Mouse (Mus musculus): ENCODE results near the gene Galnt15. TPM values are rescaled to one million over a fixed set of nuclear protein-coding genes. Genes with fewer than 3 reads are reported as not detected.
A peak's percentile ranks its signal among the peaks of the same experiment; 100 is the strongest.

Galnt15 gene
- polyA plus RNA-seq, 1 experiment from 2014 or later = 0.40 TPM

GRCm38 (mm10) chr14:32046357-32046756 is 17.6 kb downstream of the Galnt15 start:
- Histone ChIP-seq H3K27me3 (replicated peaks) (no peaks in the 10 kb centered on the region), H3K27ac (no peak overlapping the region), H3K4me2 (no peak overlapping the region), H3K4me1 (no peaks in the 10 kb centered on the region), H3K36me3 (replicated peaks) (no peaks in the 10 kb centered on the region), H3K9me3 (no peaks in the 10 kb centered on the region), H3K4me3 (no peak overlapping the region), H3K9ac (no peak overlapping the region)
- 76% methylated on average over 8 of the region's 8 CpGs for WGBS
- no peak for ATAC-seq (replicated peaks)

- Histone ChIP-seq H3K4me1 (no peaks in the 10 kb centered on the region), H3K9me3 (no peaks in the 10 kb centered on the region), H3K36me3 (replicated peaks) (no peaks in the 10 kb centered on the region), H3K9ac (no peak overlapping the region), H3K27me3 (replicated peaks) (no peaks in the 10 kb centered on the region), H3K4me2 (no peak overlapping the region), H3K27ac (no peak overlapping the region), H3K4me3 (no peak overlapping the region)
- WGBS = 91% methylated on average over 6 of the region's 6 CpGs
- ATAC-seq (replicated peaks) = no peak
These were observed 21.4 kb downstream of the Galnt15 start for GRCm38 (mm10) chr14:32050171-32050570.

GRCm38 (mm10) chr14:32053895-32054294 is 25.1 kb downstream of the Galnt15 start:
- H3K4me1 ChIP-seq = no peaks in the 10 kb centered on the region
- 87% methylated on average over 5 of the region's 5 CpGs for WGBS

GRCm38 (mm10) chr14:32054788-32055187 is 26.0 kb downstream of the Galnt15 start:
- Histone ChIP-seq H3K9me3 (no peaks in the 10 kb centered on the region), H3K4me3 (no peak overlapping the region), H3K9ac (no peak overlapping the region), H3K36me3 (replicated peaks) (no peaks in the 10 kb centered on the region), H3K4me1 (no peaks in the 10 kb centered on the region), H3K4me2 (no peak overlapping the region), H3K27me3 (replicated peaks) (no peaks in the 10 kb centered on the region), H3K27ac (no peak overlapping the region)
- ATAC-seq (replicated peaks) = no peak
- 58% methylated on average over 10 of the region's 10 CpGs for WGBS

More at GRCm38 (mm10) chr14:32053895-32054294, 25.1 kb downstream of the Galnt15 start:
- H3K4me2 ChIP-seq = no peak overlapping the region
- H3K36me3 ChIP-seq (replicated peaks) = no peaks in the 10 kb centered on the region
- H3K9me3 ChIP-seq = no peaks in the 10 kb centered on the region
- H3K27ac ChIP-seq = no peak overlapping the region
- H3K4me3 ChIP-seq = no peak overlapping the region
- no peak for ATAC-seq (replicated peaks)
- H3K9ac ChIP-seq = no peak overlapping the region
- H3K27me3 ChIP-seq (replicated peaks) = no peaks in the 10 kb centered on the region

- no peaks in the 10 kb centered on the region for H3K9me3 ChIP-seq
- no peaks in the 10 kb centered on the region for H3K36me3 ChIP-seq (replicated peaks)
- no peak for ATAC-seq (replicated peaks)
- no peaks in the 10 kb centered on the region for H3K4me1 ChIP-seq
- no peak overlapping the region for H3K9ac ChIP-seq
- no peak overlapping the region for H3K4me2 ChIP-seq
- no peak overlapping the region for H3K27ac ChIP-seq
- H3K4me3 ChIP-seq = no peak overlapping the region
- H3K27me3 ChIP-seq (replicated peaks) = no peaks in the 10 kb centered on the region
- WGBS = 85% methylated on average over 8 of the region's 8 CpGs
These were observed 27.0 kb downstream of the Galnt15 start for GRCm38 (mm10) chr14:32055781-32056180.

GRCm38 (mm10) chr14:32056675-32057074 is 27.9 kb downstream of the Galnt15 start:
- H3K4me2 ChIP-seq = no peak overlapping the region
- no peaks in the 10 kb centered on the region for H3K36me3 ChIP-seq (replicated peaks)
- no peak overlapping the region for H3K27ac ChIP-seq
- H3K9ac ChIP-seq = no peak overlapping the region
- 93% methylated on average over 2 of the region's 2 CpGs for WGBS
- H3K9me3 ChIP-seq = no peaks in the 10 kb centered on the region
- no peak for ATAC-seq (replicated peaks)
- H3K27me3 ChIP-seq (replicated peaks) = no peaks in the 10 kb centered on the region
- H3K4me1 ChIP-seq = no peaks in the 10 kb centered on the region
- H3K4me3 ChIP-seq = no peak overlapping the region

GRCm38 (mm10) chr14:32057664-32058063 is 28.9 kb downstream of the Galnt15 start:
- Histone ChIP-seq H3K27ac (no peak overlapping the region), H3K4me2 (no peak overlapping the region), H3K27me3 (replicated peaks) (no peaks in the 10 kb centered on the region), H3K4me1 (no peaks in the 10 kb centered on the region), H3K4me3 (no peak overlapping the region), H3K9ac (no peak overlapping the region), H3K36me3 (replicated peaks) (no peaks in the 10 kb centered on the region), H3K9me3 (no peaks in the 10 kb centered on the region)
- WGBS = 91% methylated on average over 4 of the region's 4 CpGs
- no peak for ATAC-seq (replicated peaks)

- Histone ChIP-seq H3K27me3 (replicated peaks) (no peaks in the 10 kb centered on the region), H3K9ac (no peak overlapping the region), H3K9me3 (no peaks in the 10 kb centered on the region), H3K4me2 (no peak overlapping the region), H3K4me1 (no peaks in the 10 kb centered on the region), H3K36me3 (replicated peaks) (no peaks in the 10 kb centered on the region), H3K27ac (no peak overlapping the region), H3K4me3 (no peak overlapping the region)
- no peak for ATAC-seq (replicated peaks)
- 87% methylated on average over 4 of the region's 4 CpGs for WGBS
These were observed 32.6 kb downstream of the Galnt15 start for GRCm38 (mm10) chr14:32061398-32061797.

GRCm38 (mm10) chr14:32072807-32073206 is 44.0 kb downstream of the Galnt15 start:
- H3K4me2 ChIP-seq = no peak overlapping the region
- H3K4me3 ChIP-seq = no peak overlapping the region
- H3K4me1 ChIP-seq = no peaks in the 10 kb centered on the region
- H3K27ac ChIP-seq = no peak overlapping the region
- H3K9me3 ChIP-seq = no peaks in the 10 kb centered on the region
- H3K27me3 ChIP-seq (replicated peaks) = no peaks in the 10 kb centered on the region
- ATAC-seq (replicated peaks) = no peak
- no peaks in the 10 kb centered on the region for H3K36me3 ChIP-seq (replicated peaks)
- H3K9ac ChIP-seq = no peak overlapping the region

- no peak overlapping the region for H3K4me3 ChIP-seq
- no peak for ATAC-seq (replicated peaks)
- no peak overlapping the region for H3K4me2 ChIP-seq
- no peaks in the 10 kb centered on the region for H3K9me3 ChIP-seq
- no peaks in the 10 kb centered on the region for H3K36me3 ChIP-seq (replicated peaks)
- no peak overlapping the region for H3K9ac ChIP-seq
- WGBS = 58% methylated on average over 8 of the region's 8 CpGs
- no peaks in the 10 kb centered on the region for H3K27me3 ChIP-seq (replicated peaks)
- no peak overlapping the region for H3K27ac ChIP-seq
- H3K4me1 ChIP-seq = no peaks in the 10 kb centered on the region
These were observed 44.5 kb downstream of the Galnt15 start for GRCm38 (mm10) chr14:32073211-32073685.

- H3K36me3 ChIP-seq (replicated peaks) = no peaks in the 10 kb centered on the region
- H3K4me1 ChIP-seq = no peaks in the 10 kb centered on the region
- H3K27ac ChIP-seq = no peak overlapping the region
- 72% methylated on average over 7 of the region's 7 CpGs for WGBS
- H3K4me2 ChIP-seq = no peak overlapping the region
- ATAC-seq (replicated peaks) = no peak
- H3K4me3 ChIP-seq = no peak overlapping the region
- no peaks in the 10 kb centered on the region for H3K9me3 ChIP-seq
- no peaks in the 10 kb centered on the region for H3K27me3 ChIP-seq (replicated peaks)
- H3K9ac ChIP-seq = no peak overlapping the region
These were observed 45.1 kb downstream of the Galnt15 start for GRCm38 (mm10) chr14:32073901-32074300.

- ATAC-seq (replicated peaks) = 0 out of 2 replicates have a peak, but pooled peaks have one; percentile 62
- H3K4me3 ChIP-seq = no peak overlapping the region
- WGBS = 55% methylated on average over 8 of the region's 8 CpGs
These were observed 48.2 kb downstream of the Galnt15 start for GRCm38 (mm10) chr14:32076896-32077575.

GRCm38 (mm10) chr14:32081026-32081425 is 52.2 kb downstream of the Galnt15 start:
- no peaks in the 10 kb centered on the region for H3K9me3 ChIP-seq
- 84% methylated on average over 10 of the region's 10 CpGs for WGBS
- no peak overlapping the region for H3K4me3 ChIP-seq

More at GRCm38 (mm10) chr14:32076896-32077575, 48.2 kb downstream of the Galnt15 start:
- Histone ChIP-seq H3K27ac (no peak overlapping the region), H3K4me2 (no peak overlapping the region), H3K4me1 (no peaks in the 10 kb centered on the region), H3K9me3 (no peaks in the 10 kb centered on the region), H3K9ac (no peak overlapping the region), H3K27me3 (replicated peaks) (no peaks in the 10 kb centered on the region), H3K36me3 (replicated peaks) (peaks cover 14% of the 10 kb centered on the region)

More at GRCm38 (mm10) chr14:32081026-32081425, 52.2 kb downstream of the Galnt15 start:
- no peak overlapping the region for H3K9ac ChIP-seq
- no peaks in the 10 kb centered on the region for H3K27me3 ChIP-seq (replicated peaks)
- no peak overlapping the region for H3K27ac ChIP-seq
- H3K4me2 ChIP-seq = no peak overlapping the region
- no peak for ATAC-seq (replicated peaks)
- H3K4me1 ChIP-seq = peaks cover 14% of the 10 kb centered on the region
- H3K36me3 ChIP-seq (replicated peaks) = peaks cover 23% of the 10 kb centered on the region
